Mouse (Mus musculus): ENCODE data around the gene Neil1.

Gene Neil1

GRCm38 (mm10) chr9:57148144-57148878 lies at the start of gene Neil1:
Neil1 (minus strand) TSS chr9:57148305.
- peak; percentile 92 for DNase-seq

GRCm38 (mm10) chr9:57197414-57197813 lies 49.3 kb upstream of the Neil1 start:
- DNase-seq, result no peak

- no peak for DNase-seq
Measured at GRCm38 (mm10) chr9:57196708-57197107, 48.6 kb upstream of the Neil1 start.

- no peak for DNase-seq
Measured at GRCm38 (mm10) chr9:57168411-57168810, 20.3 kb upstream of the Neil1 start.

DNA sequence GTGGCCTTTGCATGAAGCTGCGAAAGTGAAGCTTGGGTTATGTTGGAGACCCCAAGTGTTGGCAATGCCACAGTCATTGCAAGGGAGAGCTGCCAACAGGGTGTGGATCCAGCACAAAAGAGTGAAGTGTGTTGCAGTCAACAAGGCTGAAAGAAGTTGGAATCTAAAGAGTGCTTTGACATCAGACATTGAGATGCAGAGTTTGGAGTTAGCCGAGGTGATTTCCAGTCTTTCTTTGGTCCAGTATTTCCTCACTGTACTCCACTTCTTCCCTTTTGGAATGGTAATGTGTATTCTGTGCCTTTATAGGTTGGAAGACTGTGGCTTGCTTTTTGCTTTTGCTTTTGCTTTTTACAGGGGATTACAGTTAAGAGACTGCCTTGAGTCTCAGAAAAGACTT lies 18.1 kb upstream of the Neil1 start:
- no peak for DNase-seq

- no peak for DNase-seq
Measured at GRCm38 (mm10) chr9:57163137-57163536, 15.0 kb upstream of the Neil1 start.

GRCm38 (mm10) chr9:57162496-57162895 lies 14.4 kb upstream of the Neil1 start:
- DNase-seq, result no peak

DNA sequence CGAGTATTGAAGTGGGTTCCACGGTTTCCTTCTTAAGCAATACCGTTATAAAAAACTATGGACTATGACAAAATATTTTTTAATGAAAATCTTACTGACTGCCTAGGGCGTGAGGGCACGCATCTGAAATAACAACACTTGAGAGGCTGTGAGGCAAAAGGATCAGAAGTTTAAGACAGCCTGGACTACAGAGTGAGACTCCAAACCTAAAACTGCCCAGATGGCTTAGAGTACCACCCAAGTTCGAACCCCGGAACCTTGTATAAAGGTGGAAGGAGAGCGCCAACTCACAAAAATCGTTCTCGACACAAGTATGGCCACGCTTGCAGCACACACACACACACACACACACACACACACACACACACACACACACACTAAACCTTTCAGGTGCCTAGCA lies 10.4 kb upstream of the Neil1 start:
- DNase-seq, result no peak

- DNase-seq, result peak; percentile 93
Measured at GRCm38 (mm10) chr9:57158013-57158470, 9.9 kb upstream of the Neil1 start, which contains the start of gene Commd4. Commd4 (minus strand) TSS chr9:57158331.

- DNase-seq, result no peak
Measured at GRCm38 (mm10) chr9:57157499-57157898, 9.4 kb upstream of the Neil1 start.

GRCm38 (mm10) chr9:57156823-57157222 lies 8.7 kb upstream of the Neil1 start:
- no peak for DNase-seq

GRCm38 (mm10) chr9:57156383-57156782 lies 8.3 kb upstream of the Neil1 start:
- no peak for DNase-seq

GRCm38 (mm10) chr9:57152331-57152730 lies 4.2 kb upstream of the Neil1 start:
- no peak for DNase-seq

DNA sequence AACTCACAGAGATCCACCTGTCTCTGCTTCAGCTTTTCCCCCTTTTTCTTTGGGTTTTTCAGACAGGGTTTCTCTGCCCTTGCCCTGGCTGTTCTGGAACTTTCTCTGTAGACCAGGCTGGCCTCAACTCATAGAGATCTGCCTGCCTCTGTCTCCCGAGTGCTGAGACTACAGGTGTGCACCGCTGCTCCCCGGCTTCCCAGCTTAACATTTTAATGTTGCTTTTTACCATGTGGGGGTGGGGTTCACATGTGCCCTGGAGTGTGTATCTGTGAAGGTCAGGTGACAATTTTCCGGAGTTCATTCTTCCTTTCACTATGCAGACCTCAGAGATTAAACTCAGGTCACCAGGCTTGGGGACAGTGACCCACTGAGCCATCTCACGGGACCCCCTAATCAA lies 2.1 kb upstream of the Neil1 start:
- DNase-seq, result no peak

GRCm38 (mm10) chr9:57149021-57149420 lies 916 bp upstream of the Neil1 start:
- no peak for DNase-seq

- DNase-seq, result no peak
Measured at GRCm38 (mm10) chr9:57147205-57148143, 631 bp downstream of the Neil1 start.

DNA sequence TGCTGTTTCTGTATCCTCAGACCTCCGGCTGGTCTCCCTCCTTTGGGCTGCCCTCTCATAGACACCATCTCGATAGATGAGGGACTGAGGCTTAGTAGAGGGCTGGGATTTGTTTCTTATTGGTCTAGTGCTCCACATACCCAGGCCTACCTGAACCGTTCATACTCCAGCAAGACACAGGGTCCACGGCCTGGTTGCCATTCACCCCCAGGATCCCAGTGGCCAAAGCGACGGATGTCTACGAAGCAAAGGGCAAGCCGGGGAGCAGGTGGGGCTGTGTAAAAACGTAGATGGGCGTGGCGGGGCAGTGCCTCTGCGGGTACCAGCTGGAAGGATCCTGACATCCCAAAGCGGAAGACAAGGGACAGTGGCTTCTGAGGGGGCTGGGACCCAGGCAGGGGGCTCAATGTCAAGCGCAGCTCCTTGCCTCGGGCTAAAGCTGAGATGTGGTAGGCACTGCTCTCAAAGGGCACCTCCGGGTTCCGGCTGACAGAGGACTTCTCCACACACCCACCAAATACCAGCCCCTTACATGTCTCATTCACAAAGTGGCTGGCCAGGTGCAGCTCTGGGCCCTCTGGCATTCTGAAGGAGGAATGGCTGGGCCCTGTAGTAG lies 1.5 kb downstream of the Neil1 start:
- no peak for DNase-seq

- DNase-seq, result no peak
Measured at GRCm38 (mm10) chr9:57144830-57145229, 3.3 kb downstream of the Neil1 start.

DNA sequence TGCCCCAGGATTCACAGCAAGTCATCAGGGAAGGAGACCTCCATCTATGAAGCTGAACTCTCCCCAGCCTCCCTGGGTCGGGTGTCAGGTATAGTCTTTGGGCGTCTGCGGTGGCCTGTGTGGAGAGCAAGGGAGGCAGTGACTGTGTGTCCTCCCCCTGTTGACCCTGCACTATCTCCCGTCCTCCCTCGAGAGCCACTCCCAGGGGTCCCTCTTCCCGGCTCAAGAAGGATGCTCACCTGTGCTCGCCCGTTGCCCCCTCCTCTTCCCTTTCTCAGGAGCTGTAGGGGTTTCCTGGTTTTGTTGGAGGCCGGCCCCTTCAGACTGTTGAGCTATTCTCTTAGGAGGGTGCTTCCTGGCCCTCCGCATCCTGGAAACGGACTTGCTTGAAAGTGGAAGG lies 4.9 kb downstream of the Neil1 start:
- DNase-seq, result no peak

GRCm38 (mm10) chr9:57141417-57142353 lies 6.4 kb downstream of the Neil1 start:
- no peak for DNase-seq

- no peak for DNase-seq
Measured at GRCm38 (mm10) chr9:57139571-57139970, 8.5 kb downstream of the Neil1 start.

DNA sequence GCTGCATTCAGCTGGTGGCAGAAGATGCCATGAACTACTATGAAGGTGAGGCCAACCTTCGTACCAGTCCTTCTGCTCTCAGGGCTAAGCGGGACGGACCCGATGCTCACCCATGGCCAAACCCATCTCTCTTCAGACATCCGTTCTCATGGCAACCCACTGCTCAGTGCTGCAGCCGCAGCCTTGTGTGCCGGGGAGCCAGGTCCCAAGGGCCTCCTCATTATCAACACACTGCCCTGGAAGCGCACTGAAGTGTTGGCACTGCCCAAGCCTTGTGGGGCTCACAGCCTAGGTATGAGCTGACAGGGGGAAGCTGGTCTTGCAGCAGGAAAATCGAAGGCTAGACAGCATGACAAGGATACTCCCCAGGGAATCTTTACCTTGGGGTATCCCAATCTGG lies 9.0 kb downstream of the Neil1 start:
- no peak for DNase-seq

Data from cerebellum, adult 11-12 months (tissue).